Mouse (Mus musculus) liver, adult 2 months (tissue): ENCODE measurements at regions not wholly inside any gene's neighbourhood (a gene's known extent, or its start where the extent isn't known, plus 50 kb on each side); places are given as distances from the start of the nearest gene placed in this dataset.

Source experiments
- CTCF ChIP-seq: fragments of 200-500 bp; IDR thresholded peaks from 2 replicates; pipeline ENCODE4 v1.5.1; 2011; ENCODE audit warnings: low read depth, low read length, control low read depth
- POLR2A ChIP-seq: fragments of 200-500 bp; IDR thresholded peaks from 2 replicates; pipeline ENCODE4 v1.6.1; 2011; ENCODE audit warnings: low read length, control low read depth; ENCODE audit not compliant: insufficient read depth; ENCODE audit errors: extremely low read depth

DNA sequence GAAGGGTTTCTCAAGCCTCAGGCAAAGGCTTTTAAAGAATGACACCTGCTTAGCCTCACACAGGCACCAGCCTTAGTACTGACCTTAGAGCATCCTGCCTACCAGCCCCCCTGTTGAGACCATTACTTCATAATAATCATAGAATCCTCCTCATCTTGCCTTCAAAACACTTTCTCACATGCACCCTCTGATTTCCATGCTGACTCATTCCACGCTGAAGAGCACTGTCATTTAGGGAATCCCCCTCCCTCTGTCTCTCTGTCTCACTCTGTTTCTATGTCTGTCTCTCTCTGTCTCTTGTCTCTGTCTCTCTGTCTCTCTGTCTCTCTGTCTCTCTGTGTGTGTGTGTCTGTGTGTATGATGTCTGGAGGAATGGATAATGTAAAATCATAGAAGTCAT, 416.3 kb downstream of the 1700129C05Rik start:
- TF ChIP-seq CTCF = no peak
- TF ChIP-seq POLR2A = no peak
